Mouse (Mus musculus) adrenal gland, postnatal 10 days (tissue): ENCODE measurements around the gene Atg2a. TPM values are rescaled to one million over a fixed set of nuclear protein-coding genes. Genes with fewer than 3 reads are reported as not detected.
A peak's percentile ranks its signal among the peaks of the same experiment; 100 is the strongest.

Experiments used
- DNase-seq: peaks from one replicate; pipeline ENCODE4 v3.0.0; 2021; ENCODE audit warnings: mixed read lengths
- total RNA-seq, 2 experiments: library from RNA; stranded (reverse); gene quantifications; 2 replicates each; pipeline ENCODE4 v1.2.3; 2021

The Atg2a gene
- total RNA-seq, 2 experiments from 2014 or later: 25.0 to 30.2 TPM

- DNase-seq: no peak
Observed at GRCm38 (mm10) chr19:6247526-6248300, 6.2 kb downstream of the Atg2a start.

- DNase-seq: no peak
Observed at GRCm38 (mm10) chr19:6253021-6253420, 11.6 kb downstream of the Atg2a start.

DNA sequence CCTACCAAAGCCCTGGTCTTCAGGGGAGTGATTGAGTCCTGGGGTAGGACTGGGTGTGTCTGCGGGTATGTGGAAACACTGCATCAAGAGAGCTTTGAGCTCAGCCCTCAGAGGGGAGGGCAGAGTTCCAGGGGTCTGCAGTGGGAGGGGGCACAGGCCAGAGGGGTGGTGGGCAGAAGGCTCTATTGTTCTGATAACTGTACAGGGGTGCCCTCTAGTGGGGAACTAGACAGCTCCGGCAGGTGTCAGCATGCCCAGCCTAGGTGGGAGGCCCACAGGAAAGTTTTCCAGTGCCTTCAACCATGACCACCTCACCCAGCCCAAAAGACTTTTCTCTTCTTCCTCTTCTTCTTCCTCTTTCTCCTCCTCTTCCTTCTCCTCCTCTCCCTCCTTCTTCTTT lies 19.0 kb downstream of the Atg2a start:
- no peak for DNase-seq

DNA sequence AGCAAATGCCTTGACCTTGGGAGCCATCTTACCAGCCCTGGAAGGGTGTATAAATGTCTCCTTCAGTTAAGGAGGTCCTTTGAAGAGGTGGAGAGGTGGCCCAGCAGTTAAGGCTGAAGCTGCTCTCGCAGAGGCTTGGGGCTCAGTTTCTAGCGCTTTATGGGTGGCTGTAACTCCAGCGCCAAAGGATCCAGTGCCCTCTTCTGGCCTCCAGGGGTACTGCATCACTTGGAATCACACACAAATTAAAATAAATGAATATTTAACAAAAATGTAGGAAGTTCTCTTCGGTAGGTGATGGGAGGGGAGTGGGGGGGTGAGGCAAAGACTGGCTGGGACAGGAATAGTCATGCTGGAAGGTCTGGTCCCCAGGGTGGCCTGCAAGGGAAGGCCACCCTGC lies 19.5 kb downstream of the Atg2a start:
- no peak for DNase-seq

DNA sequence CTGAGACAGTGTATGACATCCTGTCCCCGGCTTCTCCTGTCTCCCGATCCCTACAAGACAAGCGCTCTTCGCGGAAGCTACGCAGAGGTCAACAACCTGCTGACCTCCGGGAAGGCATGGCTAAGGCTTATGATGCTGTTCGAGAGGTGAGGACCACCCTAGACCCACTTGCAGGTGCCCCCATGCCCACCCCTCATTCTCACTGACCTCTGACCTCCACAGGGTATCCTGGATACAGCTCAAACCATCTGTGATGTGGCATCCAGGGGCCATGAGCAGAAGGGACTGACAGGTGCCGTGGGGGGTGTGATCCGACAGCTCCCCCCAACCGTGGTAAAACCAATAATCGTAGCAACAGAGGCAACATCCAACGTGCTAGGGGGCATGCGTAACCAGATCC lies 19.9 kb downstream of the Atg2a start:
- DNase-seq: no peak

GRCm38 (mm10) chr19:6262222-6262621 lies 20.8 kb downstream of the Atg2a start:
- peak; percentile 86 for DNase-seq

DNA sequence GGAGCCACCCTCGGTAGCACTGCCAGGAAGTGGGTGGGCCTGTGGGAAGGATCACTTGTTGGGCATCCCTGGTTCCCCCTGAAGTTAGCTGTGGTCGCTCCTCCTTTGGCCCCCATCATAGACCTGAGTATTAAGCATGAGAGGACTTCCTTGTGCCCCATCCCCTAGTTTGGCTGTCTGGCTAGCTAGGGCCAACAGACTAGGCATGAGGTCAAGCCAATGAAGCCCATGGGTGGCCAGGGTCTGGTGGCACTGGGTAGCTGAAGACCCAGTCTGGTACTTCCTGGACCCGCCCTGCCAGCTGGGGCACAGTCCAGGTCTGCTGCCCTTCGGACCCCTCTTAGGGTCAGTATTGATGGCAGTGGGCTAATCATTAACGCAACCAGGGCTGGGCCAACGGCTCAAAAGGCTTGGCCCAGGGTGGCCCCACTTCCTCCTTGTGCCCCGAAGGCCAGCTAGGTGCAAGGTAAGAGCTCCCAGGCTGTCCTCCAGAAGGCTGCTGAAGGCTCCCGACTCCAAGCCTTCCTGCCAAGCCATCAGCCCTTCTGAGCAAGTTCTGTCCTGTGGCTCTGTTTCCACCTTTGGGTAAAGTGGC lies 21.5 kb downstream of the Atg2a start:
- no peak for DNase-seq

DNA sequence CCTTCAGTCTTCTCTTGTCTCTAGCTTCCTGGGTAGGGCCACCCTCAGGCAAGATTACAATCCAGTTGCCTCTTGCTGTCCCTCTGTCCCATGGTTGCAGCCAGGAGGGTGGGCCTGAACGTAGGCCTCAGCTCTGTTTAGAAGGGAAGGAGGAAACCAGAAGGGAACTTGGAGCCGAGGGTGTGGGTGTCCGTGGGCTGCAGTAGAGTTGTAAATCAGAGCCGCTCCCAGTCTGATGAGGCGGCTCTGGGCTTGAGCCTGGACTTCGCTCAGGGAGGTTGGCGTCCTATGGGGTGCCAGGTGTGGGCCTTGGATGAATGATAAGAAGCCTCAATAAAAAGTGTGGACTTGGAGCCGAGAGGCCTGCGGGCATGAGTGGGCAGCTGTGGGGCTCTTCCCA lies 22.7 kb downstream of the Atg2a start:
- DNase-seq: no peak

GRCm38 (mm10) chr19:6264945-6265344 lies 23.5 kb downstream of the Atg2a start:
- DNase-seq: no peak

- no peak for DNase-seq
Observed at GRCm38 (mm10) chr19:6265727-6266182, 24.3 kb downstream of the Atg2a start.

DNA sequence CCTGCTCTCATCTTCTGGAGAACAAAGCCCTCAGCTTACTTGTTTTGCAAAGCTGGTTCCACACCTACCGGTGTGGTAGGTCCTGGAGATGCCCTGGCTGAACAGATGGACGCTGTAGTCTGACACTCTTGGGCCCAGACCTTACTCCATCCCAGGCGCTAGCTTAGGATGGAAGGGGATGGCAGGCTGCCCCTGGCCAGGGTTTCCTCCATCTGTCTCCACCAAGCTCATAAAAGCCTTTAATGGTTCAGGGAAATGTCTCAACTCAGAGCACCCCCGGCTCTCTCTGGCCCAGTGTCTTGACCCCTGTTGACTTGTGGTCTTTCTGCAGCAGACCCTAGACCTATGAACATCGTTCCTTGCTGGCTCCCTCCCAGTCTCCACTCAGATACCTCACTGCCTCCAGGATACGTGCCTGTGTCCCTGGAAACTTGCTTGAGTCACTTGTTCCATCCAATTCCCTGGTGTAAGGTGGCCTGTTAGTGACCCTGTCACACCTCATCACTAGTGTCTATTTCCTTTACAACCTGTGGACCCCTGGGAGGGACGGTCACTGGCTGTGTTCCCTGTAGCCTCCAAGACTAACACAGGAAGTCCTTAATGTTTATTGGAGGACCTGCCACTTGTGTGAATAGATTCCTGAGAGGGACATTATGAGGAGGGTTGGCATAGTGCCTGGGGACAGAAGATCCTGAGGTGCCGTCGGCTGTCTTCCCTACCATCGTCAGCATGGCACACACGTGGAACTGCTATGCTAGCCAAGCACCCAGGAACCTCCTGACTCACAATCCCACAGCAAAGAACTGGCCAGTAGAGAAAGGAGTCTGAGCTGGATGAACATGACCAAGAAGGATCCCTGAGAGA lies 26.1 kb downstream of the Atg2a start:
- DNase-seq: no peak

GRCm38 (mm10) chr19:6268170-6268528 lies 26.7 kb downstream of the Atg2a start:
- DNase-seq: peak; percentile 92

DNA sequence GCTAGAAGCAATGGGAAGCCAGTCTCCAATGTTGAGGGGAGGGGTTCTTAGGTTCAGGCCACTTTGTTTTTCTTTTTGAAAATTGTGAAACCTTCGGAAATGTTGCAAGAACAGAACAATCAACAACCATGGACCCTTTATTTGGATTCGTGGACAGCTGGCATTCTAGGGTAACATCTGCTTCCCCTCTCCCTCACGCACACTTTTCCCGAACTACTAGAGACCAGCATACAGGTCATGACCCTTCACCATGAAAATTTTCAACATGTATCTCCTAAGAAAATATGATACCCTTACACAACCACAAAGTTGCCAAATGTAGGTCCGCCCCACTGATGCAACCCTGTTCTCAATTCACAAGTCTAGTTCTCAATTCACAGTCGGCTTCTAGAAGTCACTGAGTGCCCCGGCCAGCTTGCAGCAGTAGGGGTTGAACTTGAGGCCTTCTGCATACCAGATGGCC lies 27.2 kb downstream of the Atg2a start:
- DNase-seq: peak; percentile 60

DNA sequence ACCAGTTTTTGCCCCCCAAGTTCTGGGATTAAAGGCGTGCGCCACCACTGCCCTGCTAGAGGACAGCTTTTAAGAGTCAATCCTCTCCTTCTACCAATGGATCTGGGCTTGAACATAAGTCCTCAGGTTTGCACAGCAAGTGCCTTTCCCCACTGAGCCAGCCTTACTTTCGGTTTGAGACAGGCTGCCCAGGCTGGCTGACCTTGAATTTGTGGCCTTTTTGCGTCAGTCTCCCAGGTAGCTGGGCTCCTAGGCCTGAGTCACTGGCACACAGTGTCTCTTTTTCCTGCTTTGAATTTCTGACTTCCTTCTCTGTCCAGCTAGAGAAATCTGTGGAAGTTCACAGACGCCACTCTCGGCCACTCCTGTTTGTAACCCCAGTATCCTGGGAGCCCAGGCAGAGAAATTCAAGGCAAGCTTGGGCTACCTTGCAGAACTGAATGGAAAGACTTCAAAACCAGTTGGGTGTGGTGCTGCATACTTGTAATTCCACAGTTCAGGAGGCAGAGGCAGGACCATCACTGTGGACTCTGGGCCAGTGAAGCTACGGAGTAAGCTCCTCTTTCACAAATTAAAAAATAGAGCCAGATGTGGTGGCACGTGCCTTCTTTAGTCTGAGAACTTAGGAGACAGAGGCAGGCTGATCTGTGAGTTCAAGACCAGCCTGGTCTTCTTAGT lies 28.5 kb downstream of the Atg2a start:
- peak; percentile 76 for DNase-seq

GRCm38 (mm10) chr19:6270661-6271060 lies 29.2 kb downstream of the Atg2a start:
- DNase-seq: no peak

DNA sequence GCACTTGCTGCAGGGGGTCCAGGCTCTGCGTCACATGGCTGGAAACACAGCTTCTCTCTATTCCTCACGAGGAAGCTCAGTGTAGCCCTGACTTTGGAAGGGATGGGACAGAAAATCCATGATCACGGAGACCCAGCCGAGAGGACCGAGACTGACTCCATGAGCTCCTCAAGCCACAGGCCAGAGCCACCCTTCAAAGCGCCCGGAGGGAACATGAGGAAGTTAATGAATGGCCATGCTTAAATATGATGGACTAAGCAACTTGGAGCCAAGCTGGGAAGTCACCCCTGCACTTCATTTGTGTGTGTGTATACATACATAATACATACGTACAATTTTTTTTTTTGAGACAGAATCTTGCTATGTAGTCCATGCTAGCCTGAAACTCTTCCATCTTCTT lies 29.7 kb downstream of the Atg2a start:
- no peak for DNase-seq

GRCm38 (mm10) chr19:6272053-6272452 lies 30.6 kb downstream of the Atg2a start:
- no peak for DNase-seq

DNA sequence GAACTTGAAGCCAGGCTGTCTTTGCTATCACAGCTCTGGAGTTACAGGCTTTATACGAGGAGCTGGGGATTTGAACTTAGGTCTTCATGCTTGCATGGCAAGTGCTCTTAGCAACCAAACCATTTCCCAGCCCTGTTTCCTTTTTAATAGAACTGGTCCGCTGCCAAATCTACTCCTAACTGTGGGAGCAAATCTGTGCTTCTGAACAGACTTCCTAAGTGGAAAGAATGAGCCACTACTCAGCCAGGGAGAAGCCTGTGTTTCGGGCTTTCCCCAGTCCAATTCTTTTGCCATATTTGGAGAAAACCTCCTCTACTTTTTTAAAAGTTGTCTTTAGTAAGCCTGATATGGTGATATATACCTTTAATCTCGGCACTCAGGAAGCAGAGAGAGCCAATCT lies 31.3 kb downstream of the Atg2a start:
- no peak for DNase-seq

DNA sequence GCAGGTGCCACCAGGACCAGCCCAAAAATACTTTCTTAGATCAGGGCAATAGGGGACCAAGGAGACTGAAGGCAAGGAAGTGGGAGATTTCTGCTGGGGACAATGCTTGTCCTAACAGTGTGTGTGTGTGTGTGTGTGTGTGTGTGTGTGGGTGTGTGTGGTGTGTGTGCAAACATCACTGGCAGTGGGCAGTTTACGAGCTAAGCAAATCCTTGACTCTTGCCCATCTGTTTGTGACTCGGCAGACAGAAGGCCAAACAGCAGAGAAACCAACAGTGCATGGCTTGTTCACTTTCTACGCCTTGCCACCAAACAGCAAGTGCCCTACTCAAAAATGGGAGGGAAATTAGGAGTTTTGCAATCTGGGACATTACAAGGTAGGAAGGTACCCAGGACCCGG lies 32.1 kb downstream of the Atg2a start:
- DNase-seq: no peak

DNA sequence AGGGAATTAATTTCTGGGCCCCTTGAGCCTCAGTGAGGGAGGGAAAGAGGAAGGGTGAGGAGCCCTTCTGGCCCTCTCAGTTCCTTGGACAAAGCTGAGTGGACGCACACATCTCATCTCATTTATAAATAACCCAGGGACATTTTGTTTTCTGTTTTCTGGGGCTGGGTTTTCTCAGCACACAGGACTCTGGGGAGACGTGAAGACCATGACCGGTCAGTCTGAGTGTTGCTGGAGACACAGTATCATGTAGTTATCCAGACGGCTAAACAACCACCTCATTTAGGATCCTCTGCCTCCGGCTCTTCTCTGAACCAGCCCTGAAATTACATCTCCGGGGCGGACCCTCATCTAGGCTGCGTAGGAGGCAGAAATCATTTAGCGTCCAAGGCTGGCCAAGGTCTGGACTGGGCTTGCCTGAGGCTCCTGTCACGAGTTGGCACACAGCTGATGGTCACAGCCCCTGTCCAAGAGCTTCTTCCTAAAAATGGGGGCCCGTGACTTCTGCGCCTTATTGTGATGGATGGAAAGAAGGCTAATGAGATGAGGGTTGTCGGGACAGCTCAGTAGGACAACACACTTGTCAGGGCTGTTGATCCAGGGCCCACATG lies 32.6 kb downstream of the Atg2a start:
- no peak for DNase-seq

DNA sequence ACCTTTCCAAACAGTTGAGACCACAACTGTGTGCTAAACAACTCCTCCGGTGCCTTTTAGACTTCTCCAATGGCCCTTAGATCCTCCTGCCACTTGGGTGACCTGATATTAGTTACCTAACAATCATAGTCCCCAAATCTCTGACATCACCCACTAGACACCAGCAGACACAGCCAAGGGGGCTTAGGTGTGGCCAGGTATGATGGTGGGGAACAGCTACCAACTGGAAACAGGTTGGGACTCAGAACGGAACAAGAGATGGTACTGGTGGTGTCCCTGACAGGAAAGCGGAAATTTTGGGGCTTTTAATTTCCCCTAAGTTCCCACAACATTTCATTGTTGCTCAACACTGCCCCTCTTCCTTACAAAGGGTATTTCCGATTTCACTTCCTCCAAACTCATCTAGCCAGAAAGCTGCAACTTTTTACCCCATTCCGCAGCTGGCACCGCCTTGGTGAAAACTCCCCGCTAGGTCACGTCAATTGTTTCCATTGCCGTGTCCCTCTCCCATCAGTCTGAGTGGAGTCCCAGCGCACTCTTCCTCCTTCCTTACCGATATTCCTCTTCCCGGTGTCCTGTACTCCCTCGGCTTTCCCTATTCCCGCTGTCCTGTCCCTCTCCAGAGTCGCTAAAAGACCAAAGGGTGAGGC lies 34.4 kb downstream of the Atg2a start:
- no peak for DNase-seq
